Mouse (Mus musculus): Measurements from ENCODE around the gene Gm49387. TPM values are rescaled to one million over a fixed set of nuclear protein-coding genes. Genes with fewer than 3 reads are reported as not detected.
A peak's percentile ranks its signal among the peaks of the same experiment; 100 is the strongest.

Gm49387 gene
- polyA plus RNA-seq, 1 experiment from 2014 or later = 1.7 TPM

DNA sequence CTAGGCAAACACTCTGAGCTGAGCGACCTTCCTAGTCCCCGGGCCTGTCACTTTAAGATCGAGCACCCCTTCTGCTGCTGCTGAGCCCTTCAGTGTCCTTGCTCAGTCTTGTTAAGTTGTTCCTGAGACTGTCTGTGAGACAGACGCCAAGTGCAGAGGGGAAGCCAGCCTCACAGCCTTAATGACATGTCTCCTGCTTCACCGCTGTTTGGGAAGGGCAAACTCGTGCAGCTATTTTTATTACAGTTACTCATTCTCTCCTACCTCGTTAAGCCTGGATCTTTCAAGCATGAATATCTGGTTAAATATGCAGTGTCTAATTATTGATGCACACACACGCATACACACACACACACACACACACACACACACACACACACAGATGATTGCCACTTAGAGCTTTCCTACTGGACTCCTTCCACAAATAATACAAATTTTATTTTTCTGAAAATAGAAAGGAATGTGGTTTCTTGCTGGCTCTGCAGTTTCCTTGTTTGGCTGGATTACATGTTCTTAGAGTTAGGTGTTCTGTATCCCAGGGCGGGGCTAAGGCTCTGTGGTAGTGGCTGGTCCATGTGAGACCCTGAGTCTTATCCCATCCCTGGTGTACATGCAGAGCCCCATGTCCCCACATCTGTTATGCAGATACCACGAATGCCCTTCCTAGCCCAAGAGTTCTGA is 19.0 kb upstream of the Gm49387 start:
- 51% methylated on average over 10 of the region's 10 CpGs for WGBS
- H3K9me3 ChIP-seq = no peaks in the 10 kb centered on the region
- H3K4me2 ChIP-seq = no peak overlapping the region
- peaks cover 69% of the 10 kb centered on the region for H3K4me1 ChIP-seq (replicated peaks)
- H3K27ac ChIP-seq = peak overlapping the region; percentile 99
- ATAC-seq (ENCODE audit: low FRiP score) = no peak
- H3K4me3 ChIP-seq = no peak overlapping the region
- no peaks in the 10 kb centered on the region for H3K36me3 ChIP-seq
- H3K9ac ChIP-seq = no peak overlapping the region
- no peaks in the 10 kb centered on the region for H3K27me3 ChIP-seq

DNA sequence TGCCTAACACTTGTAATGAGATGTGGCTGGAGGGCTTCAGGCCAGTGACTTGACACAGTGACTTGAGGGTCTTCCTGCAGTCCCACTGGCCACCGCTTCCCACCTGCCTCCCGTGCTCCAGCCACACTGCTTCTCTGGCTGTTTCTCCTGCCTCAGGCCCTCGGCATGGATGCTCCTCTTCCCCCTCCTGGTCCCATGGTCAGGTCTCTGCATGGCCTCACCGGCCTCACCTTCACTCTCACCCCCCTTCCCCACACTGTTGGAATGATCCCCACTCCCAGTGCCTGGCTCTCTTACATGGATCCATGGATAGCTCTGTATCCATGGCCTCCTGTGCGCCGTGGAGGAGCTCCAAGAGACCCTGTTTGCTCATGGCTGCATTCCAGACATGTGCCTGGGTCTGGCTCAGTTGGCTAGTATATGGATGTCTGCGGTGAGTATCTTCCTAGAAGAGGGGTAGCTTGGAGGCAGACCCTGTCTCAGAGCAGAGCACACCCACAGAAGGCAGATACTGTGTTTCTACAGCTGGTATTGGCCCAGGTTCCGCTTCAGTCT is 17.5 kb upstream of the Gm49387 start:
- Histone ChIP-seq H3K27ac (no peak overlapping the region), H3K4me3 (no peak overlapping the region), H3K4me2 (no peak overlapping the region), H3K36me3 (no peaks in the 10 kb centered on the region), H3K9me3 (no peaks in the 10 kb centered on the region), H3K9ac (no peak overlapping the region), H3K27me3 (no peaks in the 10 kb centered on the region), H3K4me1 (replicated peaks) (peaks cover 54% of the 10 kb centered on the region)
- ATAC-seq (ENCODE audit: low FRiP score) = no peak
- 91% methylated on average over 8 of the region's 8 CpGs for WGBS

DNA sequence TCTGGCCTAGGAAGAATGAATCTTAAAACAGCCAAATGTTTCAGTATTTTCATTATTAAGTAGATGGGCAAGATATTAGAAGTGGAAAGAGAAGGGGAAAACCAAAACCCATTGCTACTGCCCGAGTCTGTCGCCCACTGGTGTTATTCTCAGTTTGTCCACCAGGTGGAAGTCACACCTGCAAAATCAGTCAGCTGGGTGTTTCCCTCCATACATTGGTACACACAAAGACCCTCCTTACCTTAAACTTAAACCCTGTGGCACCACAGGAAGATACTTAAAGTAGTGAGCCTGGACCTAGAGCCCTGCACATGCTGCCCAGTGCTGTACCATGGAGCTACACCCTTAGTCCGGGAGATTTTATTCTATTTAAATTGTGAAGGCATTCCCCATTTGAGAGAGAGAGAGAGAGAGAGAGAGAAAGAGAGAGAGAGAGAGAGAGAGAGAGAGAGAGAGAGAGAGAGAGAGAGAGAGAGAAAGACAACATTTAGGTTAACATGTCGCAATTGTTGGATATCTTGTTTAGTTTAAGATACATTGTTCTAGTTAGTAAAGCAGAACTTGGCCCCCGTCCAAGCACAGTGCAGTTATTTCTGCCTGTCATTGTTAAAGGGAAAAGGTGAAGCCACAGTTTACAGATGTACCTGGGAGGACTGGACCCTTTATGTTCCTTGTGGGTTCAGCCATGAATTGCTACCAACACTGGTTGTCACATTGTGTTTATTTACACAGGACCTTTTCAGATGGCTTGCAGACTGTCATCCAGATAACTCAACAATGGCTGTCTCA is 16.4 kb upstream of the Gm49387 start:
- no peak for ATAC-seq (ENCODE audit: low FRiP score)
- 44% methylated on average over 5 of the region's 5 CpGs for WGBS
- H3K36me3 ChIP-seq = no peaks in the 10 kb centered on the region

DNA sequence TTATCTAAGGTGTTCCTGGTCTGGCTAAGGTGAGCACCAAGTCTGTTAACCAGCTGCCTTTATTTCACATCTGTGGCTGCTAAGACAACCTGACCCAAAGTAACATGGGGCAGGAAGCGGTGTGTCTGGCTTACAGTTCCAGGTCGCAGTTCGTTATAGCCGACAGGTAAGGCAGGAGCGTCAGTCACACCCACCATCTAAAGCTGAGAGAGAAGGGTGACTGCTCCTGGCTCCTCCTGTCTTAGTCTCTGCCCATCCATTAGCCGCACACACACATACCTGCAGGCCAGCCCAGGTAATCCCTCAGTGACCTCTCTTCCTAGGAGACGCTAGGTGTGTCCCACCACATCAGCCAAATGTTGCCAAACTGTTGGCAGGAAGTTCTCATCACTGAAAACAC is 15.7 kb upstream of the Gm49387 start:
- Histone ChIP-seq H3K4me2 (no peak overlapping the region), H3K27ac (no peak overlapping the region), H3K4me1 (replicated peaks) (peaks cover 39% of the 10 kb centered on the region), H3K27me3 (no peaks in the 10 kb centered on the region), H3K4me3 (no peak overlapping the region), H3K9ac (no peak overlapping the region), H3K36me3 (no peaks in the 10 kb centered on the region), H3K9me3 (no peaks in the 10 kb centered on the region)
- no peak for ATAC-seq (ENCODE audit: low FRiP score)
- 81% methylated on average over 7 of the region's 7 CpGs for WGBS

More for the DNA sequence above, 16.4 kb upstream of the Gm49387 start:
- Histone ChIP-seq H3K9ac (no peak overlapping the region), H3K4me1 (replicated peaks) (peaks cover 43% of the 10 kb centered on the region), H3K27me3 (no peaks in the 10 kb centered on the region), H3K4me3 (no peak overlapping the region), H3K9me3 (no peaks in the 10 kb centered on the region), H3K27ac (0 out of 2 replicates have a peak overlapping the region, but pooled peaks have one; percentile 35), H3K4me2 (no peak overlapping the region)

DNA sequence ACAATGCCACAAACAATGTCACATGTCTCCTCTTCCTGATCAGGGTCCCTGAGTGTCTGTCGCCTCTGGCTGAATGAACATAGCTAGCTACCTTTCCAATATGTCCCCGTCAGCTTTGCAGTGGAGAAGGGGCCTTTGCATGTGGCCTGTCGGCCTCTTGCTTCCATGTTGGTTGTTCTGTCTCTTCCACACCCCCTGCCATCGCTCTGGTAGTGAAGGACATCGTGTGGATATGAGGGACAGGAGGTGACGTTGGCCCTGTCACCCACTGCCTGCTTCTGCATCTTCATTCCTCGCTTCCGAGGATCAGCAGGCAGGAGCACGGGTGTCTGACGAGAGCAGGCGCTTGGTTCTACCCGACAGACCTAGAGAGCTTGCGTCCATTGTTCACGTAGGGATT is 14.7 kb upstream of the Gm49387 start:
- Histone ChIP-seq H3K9me3 (0 out of 2 replicates have a peak, but pooled peaks cover under 1% of the 10 kb centered on the region), H3K9ac (no peak overlapping the region), H3K27ac (no peak overlapping the region), H3K27me3 (no peaks in the 10 kb centered on the region), H3K4me3 (no peak overlapping the region), H3K4me1 (replicated peaks) (peaks cover 30% of the 10 kb centered on the region), H3K4me2 (no peak overlapping the region), H3K36me3 (no peaks in the 10 kb centered on the region)
- no peak for ATAC-seq (ENCODE audit: low FRiP score)
- 81% methylated on average over 14 of the region's 14 CpGs for WGBS

DNA sequence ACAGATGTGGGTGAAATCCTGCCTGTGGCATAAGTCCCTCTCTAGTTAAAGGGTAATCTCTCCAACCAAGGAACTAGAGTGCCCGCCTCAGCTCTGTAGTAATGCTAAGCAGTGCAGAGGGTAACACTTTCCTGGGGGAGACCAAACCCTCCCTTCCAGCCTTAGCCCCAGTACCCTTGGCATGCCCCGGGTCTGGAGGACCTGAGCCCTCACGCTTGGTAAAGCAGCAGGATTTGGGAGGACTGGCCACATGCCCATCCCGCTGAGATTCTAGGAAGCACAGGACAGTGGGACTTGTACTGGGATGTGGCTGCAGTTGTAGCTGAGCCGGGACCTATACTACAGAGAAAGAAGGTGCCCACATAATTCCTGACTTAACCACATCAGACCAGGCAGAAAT is 14.1 kb upstream of the Gm49387 start:
- Histone ChIP-seq H3K4me2 (no peak overlapping the region), H3K9ac (no peak overlapping the region), H3K9me3 (0 out of 2 replicates have a peak, but pooled peaks cover 3% of the 10 kb centered on the region), H3K27me3 (no peaks in the 10 kb centered on the region), H3K36me3 (no peaks in the 10 kb centered on the region), H3K27ac (no peak overlapping the region), H3K4me1 (replicated peaks) (peaks cover 25% of the 10 kb centered on the region), H3K4me3 (no peak overlapping the region)
- WGBS = 88% methylated on average over 5 of the region's 5 CpGs
- no peak for ATAC-seq (ENCODE audit: low FRiP score)

DNA sequence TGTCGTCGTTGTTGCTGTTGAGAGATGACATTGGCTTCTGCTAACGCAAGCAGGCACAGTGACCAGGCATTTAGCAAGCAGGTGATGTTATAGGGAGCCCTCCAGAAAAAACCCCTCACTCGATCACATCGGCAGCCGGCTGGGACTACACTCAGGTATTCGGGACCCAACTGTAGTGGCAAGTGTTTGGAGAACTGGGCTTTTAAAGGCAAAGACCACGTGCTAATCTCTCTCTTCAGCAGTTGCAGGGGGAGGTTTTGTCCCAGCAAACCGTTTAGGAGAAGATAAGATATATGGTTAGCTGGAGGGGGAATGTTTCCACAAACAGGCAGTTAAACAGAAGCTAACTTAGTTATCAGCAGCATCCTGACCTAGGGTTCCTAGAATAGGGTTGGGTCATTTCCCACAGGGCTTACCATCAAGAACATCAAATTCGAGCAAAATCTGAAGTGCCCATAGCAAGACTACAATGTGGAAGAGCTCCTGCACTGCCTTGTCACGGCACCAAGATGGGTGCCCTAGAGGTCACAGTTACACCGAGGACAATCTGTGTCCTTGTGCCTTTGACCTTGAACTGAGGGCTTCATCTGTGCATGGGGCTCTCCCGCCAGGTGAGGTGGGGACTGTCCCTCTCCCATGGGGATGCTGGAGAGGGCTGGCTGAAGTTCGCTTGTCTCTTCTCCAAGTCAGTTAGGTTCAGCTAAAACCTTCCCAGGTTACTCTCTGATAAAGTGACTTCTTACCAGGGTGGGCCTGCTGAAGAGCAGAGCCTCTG is 12.6 kb upstream of the Gm49387 start:
- no peaks in the 10 kb centered on the region for H3K36me3 ChIP-seq
- no peak for ATAC-seq (ENCODE audit: low FRiP score)
- H3K9me3 ChIP-seq = 0 out of 2 replicates have a peak, but pooled peaks cover 3% of the 10 kb centered on the region
- no peaks in the 10 kb centered on the region for H3K27me3 ChIP-seq
- H3K9ac ChIP-seq = no peak overlapping the region
- H3K27ac ChIP-seq = no peak overlapping the region
- no peak overlapping the region for H3K4me2 ChIP-seq
- no peak overlapping the region for H3K4me3 ChIP-seq
- H3K4me1 ChIP-seq (replicated peaks) = peaks cover 11% of the 10 kb centered on the region
- 88% methylated on average over 14 of the region's 14 CpGs for WGBS

DNA sequence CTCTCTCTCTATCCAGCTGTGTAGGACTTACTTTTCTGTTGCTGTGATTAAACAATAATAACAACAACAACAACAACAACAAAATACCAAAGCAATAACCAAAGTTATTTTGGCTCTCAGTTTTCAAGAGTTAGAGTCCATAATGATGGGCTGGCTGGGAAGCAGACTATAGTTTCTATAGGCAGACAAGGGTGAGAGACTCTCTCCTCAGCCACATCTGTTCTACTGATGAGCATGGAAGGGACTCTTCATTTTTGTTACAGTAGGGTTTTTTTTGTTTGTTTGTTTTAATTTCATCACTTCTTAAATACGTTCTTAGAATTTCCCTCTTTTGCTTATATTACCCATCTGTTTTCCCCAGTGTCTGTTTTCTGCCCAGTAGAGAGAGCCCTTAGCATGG is 11.9 kb upstream of the Gm49387 start:
- ATAC-seq (ENCODE audit: low FRiP score) = no peak
- peaks cover 5% of the 10 kb centered on the region for H3K4me1 ChIP-seq (replicated peaks)
- no peaks in the 10 kb centered on the region for H3K36me3 ChIP-seq
- H3K9me3 ChIP-seq = 0 out of 2 replicates have a peak, but pooled peaks cover 3% of the 10 kb centered on the region
- 89% methylated on average over 1 of the region's 1 CpGs for WGBS
- no peak overlapping the region for H3K9ac ChIP-seq
- H3K27me3 ChIP-seq = no peaks in the 10 kb centered on the region
- no peak overlapping the region for H3K4me3 ChIP-seq
- H3K27ac ChIP-seq = no peak overlapping the region
- H3K4me2 ChIP-seq = no peak overlapping the region

DNA sequence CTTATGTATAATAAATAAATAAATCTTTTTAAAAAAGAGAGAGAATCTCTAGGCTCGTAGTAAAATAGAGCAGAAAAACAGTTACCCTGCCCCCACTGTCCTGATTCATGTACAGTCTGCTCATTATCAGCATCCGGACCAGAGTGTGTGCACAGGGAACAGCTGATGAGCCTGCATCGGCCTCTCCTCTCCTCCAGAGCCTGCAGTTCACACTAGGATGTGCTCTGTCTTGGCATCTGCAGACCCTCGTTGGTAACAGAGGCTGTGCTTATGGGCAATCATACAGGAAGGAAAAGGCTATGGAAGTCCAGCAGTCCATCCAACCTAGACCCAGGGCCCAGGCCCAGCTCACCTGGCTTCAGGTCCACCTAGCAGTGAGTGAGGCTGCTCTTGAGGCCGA is 11.4 kb upstream of the Gm49387 start:
- Histone ChIP-seq H3K9ac (no peak overlapping the region), H3K27ac (no peak overlapping the region)
- ATAC-seq (ENCODE audit: low FRiP score) = no peak

DNA sequence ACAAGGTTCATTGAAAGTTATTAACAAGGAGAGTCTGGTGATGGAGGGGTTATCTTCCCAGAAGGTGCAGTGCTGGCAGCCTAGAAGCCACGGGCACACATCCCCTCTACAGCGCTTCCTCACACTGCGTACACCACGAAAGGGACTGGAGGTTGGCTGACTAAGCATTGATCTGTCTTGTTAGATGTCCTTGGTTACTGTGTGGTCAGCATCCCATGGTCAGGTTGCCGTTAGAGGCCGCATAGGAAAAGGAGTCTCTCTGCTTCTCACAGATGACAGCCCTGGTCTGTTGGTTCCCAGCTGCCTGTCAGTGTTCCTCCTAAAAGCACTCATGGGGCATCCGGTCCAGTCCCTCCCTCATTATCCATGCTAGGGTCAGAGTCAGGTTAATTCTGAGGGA is 10.5 kb upstream of the Gm49387 start:
- no peak overlapping the region for H3K9ac ChIP-seq
- no peak overlapping the region for H3K27ac ChIP-seq
- no peak overlapping the region for H3K4me2 ChIP-seq
- H3K27me3 ChIP-seq = no peaks in the 10 kb centered on the region
- no peaks in the 10 kb centered on the region for H3K4me1 ChIP-seq (replicated peaks)
- no peak overlapping the region for H3K4me3 ChIP-seq
- ATAC-seq (ENCODE audit: low FRiP score) = no peak
- no peaks in the 10 kb centered on the region for H3K36me3 ChIP-seq
- 90% methylated on average over 7 of the region's 7 CpGs for WGBS
- H3K9me3 ChIP-seq = 0 out of 2 replicates have a peak, but pooled peaks cover 3% of the 10 kb centered on the region

More for the DNA sequence above, 11.4 kb upstream of the Gm49387 start:
- Histone ChIP-seq H3K36me3 (no peaks in the 10 kb centered on the region), H3K4me1 (replicated peaks) (no peaks in the 10 kb centered on the region), H3K9me3 (0 out of 2 replicates have a peak, but pooled peaks cover 3% of the 10 kb centered on the region), H3K4me2 (no peak overlapping the region), H3K4me3 (no peak overlapping the region), H3K27me3 (no peaks in the 10 kb centered on the region)
- WGBS = 83% methylated on average over 5 of the region's 5 CpGs

DNA sequence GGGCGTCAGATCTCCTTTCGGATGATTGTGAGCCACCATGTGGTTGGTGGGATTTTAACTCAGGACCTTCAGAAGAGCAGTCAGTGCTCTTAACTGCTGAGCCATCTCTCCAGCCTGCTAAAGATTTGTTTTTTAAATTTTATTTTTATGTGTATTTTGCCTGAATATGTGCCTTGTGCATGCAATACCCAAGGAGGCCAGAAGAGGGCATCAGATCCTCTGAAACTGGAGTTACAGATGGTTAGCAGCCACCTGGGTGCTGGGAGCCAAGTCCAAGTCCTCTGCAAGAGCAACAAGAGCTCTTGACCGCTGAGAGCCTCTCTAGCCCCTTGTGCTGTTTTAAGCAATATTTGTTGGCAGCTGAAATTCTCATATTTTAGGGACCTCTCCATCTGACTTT is 9.7 kb upstream of the Gm49387 start:
- over 99% methylated on average over 3 of the region's 3 CpGs for WGBS
- no peak overlapping the region for H3K4me2 ChIP-seq
- no peak overlapping the region for H3K4me3 ChIP-seq
- H3K4me1 ChIP-seq (replicated peaks) = no peaks in the 10 kb centered on the region
- 0 out of 2 replicates have a peak, but pooled peaks cover 3% of the 10 kb centered on the region for H3K9me3 ChIP-seq
- no peak for ATAC-seq (ENCODE audit: low FRiP score)
- H3K27ac ChIP-seq = no peak overlapping the region
- H3K36me3 ChIP-seq = no peaks in the 10 kb centered on the region
- no peak overlapping the region for H3K9ac ChIP-seq
- H3K27me3 ChIP-seq = no peaks in the 10 kb centered on the region

DNA sequence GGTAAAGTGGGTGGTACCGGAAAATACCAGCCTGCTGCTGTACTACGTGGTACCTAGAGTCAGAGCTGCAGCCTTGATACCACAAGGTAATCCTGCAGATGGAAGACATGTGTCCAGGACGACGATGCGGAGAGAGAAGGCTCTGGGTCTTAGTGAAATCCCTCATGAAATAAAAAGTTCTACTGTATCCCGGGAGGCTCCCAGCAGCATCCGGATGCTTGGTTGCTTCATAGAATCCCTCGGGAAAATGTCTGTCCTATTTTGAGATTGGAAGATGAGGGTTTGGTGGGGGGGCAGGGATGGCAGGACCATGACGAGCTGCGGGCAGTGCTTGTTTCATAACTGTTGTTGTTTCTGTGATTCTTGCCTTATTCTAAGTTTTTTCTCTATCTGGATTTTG is 7.3 kb upstream of the Gm49387 start:
- ATAC-seq (ENCODE audit: low FRiP score) = no peak
- 90% methylated on average over 10 of the region's 10 CpGs for WGBS
- H3K27me3 ChIP-seq = no peaks in the 10 kb centered on the region
- H3K36me3 ChIP-seq = no peaks in the 10 kb centered on the region
- H3K27ac ChIP-seq = no peak overlapping the region
- H3K4me3 ChIP-seq = no peak overlapping the region
- H3K9me3 ChIP-seq = 0 out of 2 replicates have a peak, but pooled peaks cover 3% of the 10 kb centered on the region
- no peak overlapping the region for H3K9ac ChIP-seq
- H3K4me1 ChIP-seq (replicated peaks) = no peaks in the 10 kb centered on the region
- no peak overlapping the region for H3K4me2 ChIP-seq
